Mouse (Mus musculus) liver (tissue): ENCODE results near the gene Lyrm2.

Source experiments
- DNase-seq: peaks from one replicate; pipeline ENCODE4 v3.0.0-alpha.2; 2020; ENCODE audit warnings: mixed read lengths

The Lyrm2 gene

DNA sequence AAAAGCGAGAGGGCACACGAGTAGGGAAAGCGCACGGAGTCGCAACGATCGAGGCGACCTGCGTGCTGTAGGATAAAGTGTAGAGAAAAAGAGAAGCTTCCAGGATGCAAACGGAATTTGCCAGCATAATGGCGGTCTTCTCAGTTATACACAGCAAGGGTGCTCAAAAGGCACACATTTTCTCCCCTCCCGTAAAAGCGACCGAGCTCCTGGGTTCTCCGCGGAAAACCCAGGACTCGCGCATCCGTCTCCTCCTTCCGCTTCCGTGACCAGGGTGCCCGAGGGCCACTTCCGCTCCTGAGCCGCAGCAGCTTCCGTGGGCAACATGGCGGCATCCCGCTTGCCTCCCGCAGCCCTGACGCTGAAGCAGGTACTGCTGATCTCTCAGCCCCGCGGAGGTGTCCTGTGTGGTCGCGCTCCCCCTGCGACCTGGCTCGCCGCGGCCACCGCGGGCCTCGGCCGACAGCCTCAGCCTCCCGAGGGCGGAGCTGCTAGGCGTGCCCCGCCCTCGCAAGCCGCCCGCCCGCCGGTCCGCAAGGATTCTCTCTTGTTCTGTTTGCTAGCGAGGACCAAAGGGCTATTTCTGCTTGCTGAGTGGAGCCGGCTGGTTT lies at the start of gene Lyrm2:
Gene Lyrm2, plus strand, starts transcription at position 288 of the 611 bp plus-strand sequence.
- peak; percentile 83 for DNase-seq

GRCm38 (mm10) chr4:32750711-32751110 lies 49.3 kb upstream of the Lyrm2 start:
- no peak for DNase-seq

DNA sequence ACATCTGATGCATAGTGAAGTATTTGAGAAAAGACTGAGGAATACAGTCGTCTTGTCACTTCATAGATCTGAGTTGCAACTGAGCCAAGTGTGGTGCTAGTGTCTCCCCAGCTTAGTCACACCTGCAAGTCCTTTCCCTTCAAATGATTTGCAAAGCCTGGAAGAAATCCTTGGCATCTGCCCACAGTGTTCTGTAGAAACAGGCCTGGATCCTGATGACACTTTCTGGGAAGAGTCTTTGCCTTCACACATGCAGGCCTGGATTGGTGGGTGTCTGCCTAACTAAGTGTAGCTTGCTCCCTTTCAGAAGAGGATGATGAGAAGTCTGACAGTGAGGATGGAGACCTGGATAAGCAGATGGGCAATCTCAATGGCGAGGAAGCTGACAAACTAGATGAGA lies 42.6 kb upstream of the Lyrm2 start:
- DNase-seq: no peak

- DNase-seq: no peak
These were observed 32.6 kb upstream of the Lyrm2 start for GRCm38 (mm10) chr4:32767471-32767870.

DNA sequence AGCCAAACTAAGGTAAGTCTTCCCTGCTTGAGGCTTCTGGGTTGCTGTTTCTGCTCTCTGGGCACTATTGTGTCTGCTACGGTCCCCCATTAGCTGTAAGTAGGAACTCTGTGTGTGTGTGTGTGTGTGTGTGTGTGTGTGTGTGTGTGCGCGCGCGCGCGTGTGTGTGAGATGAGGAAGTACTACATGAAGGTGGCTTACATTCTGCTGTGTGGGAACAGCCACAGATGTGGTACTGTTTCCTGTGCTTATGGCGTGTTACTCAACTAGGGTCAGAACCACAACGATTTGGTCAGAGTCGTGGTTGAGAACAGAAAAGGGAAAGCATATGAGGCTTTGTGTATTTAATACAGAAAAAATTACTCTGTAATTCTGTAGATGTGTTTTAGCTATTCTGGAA lies 32.0 kb upstream of the Lyrm2 start:
- DNase-seq: peak; percentile 36

GRCm38 (mm10) chr4:32770284-32770810 lies 29.7 kb upstream of the Lyrm2 start:
- DNase-seq: no peak

GRCm38 (mm10) chr4:32779996-32780395 lies 20.1 kb upstream of the Lyrm2 start:
- DNase-seq: no peak

GRCm38 (mm10) chr4:32787110-32787509 lies 12.9 kb upstream of the Lyrm2 start:
- no peak for DNase-seq

- DNase-seq: no peak
These were observed 11.0 kb upstream of the Lyrm2 start for GRCm38 (mm10) chr4:32789020-32789419.

DNA sequence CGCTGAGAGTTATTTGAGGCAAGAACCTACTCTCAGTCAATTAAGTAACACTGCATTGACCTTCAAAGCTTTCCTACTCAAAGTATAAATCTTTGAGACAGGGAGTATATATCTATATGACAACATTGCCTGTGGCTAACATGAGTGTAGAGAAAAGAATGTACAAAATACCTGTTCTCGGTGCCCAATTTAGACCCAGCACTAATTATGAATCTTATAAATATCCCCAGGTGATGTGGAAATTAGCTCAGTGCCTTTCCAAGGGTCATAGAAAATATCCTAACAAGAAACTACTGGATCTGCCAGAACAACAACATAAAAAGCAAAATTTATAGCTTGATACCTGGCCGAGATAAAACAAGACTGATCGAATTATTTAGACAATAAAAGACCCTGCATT lies 1.1 kb upstream of the Lyrm2 start:
- DNase-seq: no peak

DNA sequence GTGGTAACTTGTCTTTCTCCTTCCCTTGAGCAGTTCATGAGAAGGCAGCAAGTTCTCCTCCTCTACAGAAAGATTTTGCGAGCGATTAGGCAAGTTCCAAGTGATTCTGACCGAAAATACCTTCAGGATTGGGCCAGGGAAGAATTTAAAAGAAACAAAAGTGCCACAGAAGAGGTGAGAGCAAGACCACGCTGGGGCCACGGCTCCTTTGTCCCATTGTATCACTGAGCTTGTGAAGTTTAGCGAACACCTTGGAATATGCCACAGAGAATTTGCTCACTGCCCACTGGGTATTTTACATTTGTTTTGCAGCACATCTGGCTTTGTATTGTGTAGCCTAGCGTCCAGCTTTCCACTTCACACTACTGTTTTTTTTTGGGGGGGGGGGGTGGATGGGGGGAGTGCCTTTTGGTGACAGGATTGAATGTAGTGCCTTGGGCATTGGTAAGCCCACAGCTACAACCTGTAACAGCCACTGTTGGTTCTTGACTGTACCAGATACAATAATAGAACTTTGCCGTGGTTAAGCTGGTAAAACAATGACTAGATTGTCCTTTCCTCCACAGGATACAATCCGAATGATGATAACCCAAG lies 621 bp downstream of the Lyrm2 start:
- no peak for DNase-seq

GRCm38 (mm10) chr4:32817478-32817877 lies 17.4 kb downstream of the Lyrm2 start:
- peak; percentile 18 for DNase-seq

GRCm38 (mm10) chr4:32820676-32821075 lies 20.6 kb downstream of the Lyrm2 start:
- no peak for DNase-seq

GRCm38 (mm10) chr4:32824254-32824653 lies 24.2 kb downstream of the Lyrm2 start:
- DNase-seq: no peak

DNA sequence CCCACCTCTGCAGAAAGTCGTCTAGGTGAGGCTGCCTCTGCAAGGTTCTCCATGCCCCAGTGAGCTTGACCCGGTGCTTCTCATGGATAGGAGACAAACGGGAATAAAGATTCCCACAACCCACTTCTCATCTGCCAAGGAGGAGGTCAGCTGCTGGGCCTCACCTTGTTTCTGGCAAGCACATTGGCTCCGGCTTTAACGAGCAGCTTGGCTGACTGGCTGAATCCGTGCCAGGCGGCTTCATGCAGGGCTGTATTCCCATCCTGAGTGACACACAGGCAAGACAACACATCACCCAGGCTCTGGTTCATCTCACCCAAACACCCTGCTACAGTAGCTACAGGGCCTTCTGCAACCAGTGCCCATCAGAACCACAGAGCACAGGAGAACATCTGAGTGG lies 26.9 kb downstream of the Lyrm2 start:
- DNase-seq: no peak

DNA sequence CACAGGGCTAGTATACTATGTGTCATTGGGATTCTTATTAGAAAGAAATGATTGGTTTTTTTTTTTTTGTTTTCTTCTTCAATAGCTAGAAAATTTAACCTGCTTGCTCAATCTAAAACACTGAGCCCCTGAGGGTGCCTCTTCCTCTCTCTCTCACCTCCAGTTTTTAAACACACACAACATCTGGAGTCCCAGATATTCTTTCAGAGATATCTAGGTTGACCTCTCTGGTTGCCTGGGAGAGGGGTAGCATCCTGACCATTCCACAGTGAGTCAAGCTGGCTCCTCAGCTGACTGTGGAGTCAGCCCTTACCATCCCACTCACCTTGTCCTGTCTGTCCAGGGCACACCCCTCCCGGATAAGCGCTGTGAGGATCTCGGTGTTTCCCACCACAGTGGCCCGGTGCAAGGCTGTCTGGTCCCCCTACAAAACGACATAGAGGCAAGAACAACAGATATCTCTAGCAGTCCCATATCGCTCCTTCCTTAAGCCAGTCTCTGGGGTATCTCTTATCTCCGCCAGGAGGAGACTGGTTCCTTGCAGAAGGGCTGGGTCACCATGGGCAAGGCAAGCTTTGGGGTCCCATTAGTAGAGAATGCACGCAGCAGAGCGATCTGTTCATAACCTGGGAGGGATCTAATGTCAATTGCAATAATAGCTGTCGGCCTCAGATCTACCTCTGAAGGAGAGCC lies 28.5 kb downstream of the Lyrm2 start:
- DNase-seq: peak; percentile 40

DNA sequence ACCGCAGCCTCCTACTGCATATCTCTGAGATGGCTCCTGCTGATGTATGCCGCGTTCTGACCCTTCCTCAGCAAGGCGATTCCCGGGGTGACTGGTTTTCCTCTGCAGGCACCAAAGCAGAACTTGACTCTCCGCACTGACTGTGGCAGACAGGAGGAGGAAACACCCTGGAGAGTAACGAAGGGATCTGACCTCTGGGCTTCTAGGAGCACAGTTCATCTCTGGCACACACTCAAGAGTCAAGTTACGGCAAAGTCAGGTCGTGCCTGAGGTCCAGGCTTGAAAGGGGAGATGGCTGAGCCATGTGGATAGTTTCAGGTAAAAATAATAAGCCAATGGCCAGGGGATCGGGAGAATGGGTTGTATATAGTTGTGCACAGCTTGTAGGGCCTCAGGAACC lies 29.3 kb downstream of the Lyrm2 start:
- no peak for DNase-seq

GRCm38 (mm10) chr4:32833494-32834282 lies 33.6 kb downstream of the Lyrm2 start:
- DNase-seq: no peak

- DNase-seq: no peak
These were observed 34.5 kb downstream of the Lyrm2 start for GRCm38 (mm10) chr4:32834541-32834940.

GRCm38 (mm10) chr4:32836071-32836470 lies 36.0 kb downstream of the Lyrm2 start:
- no peak for DNase-seq

- no peak for DNase-seq
These were observed 38.3 kb downstream of the Lyrm2 start for GRCm38 (mm10) chr4:32838401-32838800.
